Mouse (Mus musculus) ES-E14 (cell line): ENCODE results near the gene Cpe. TPM values are rescaled to one million over a fixed set of nuclear protein-coding genes. Genes with fewer than 3 reads are reported as not detected.

ENCODE experiments used
- DNase-seq: peaks from one replicate; pipeline ENCODE4 v3.0.0-alpha.2; 2013; ENCODE audit warnings: low read depth, low spot score
- H3K27ac ChIP-seq: 2 replicates; pipeline ENCODE4 v1.5.1; 2012; ENCODE audit warnings: low read depth, mild to moderate bottlenecking, low read length, moderate library complexity, mixed read lengths; ENCODE audit not compliant: poor library complexity, insufficient read depth, severe bottlenecking
- H3K36me3 ChIP-seq: 2 replicates; pipeline ENCODE4 v1.6.1; 2012; ENCODE audit warnings: mild to moderate bottlenecking, low read length, moderate library complexity, mixed read lengths; ENCODE audit not compliant: control insufficient read depth, poor library complexity, insufficient read depth, severe bottlenecking
- H3K4me1 ChIP-seq, 2 experiments: fragments of 150-350 bp in 1 of 2; sonication (generic) in 1 of 2; 2 replicates each; pipeline ENCODE4 v1.6.1; 2012; ENCODE audit warnings: low read length in 2 of 2, mild to moderate bottlenecking in 1 of 2, mixed read lengths in 1 of 2; ENCODE audit not compliant: control insufficient read depth in 2 of 2, insufficient read depth in 2 of 2, poor library complexity in 1 of 2
- H3K4me3 ChIP-seq, 2 experiments: fragments of 150-350 bp in 1 of 2; sonication (generic) in 1 of 2; 2 replicates each; pipeline ENCODE4 v1.5.1; 2012; ENCODE audit warnings: low read length in 2 of 2, low read depth in 1 of 2, mild to moderate bottlenecking in 1 of 2, mixed read lengths in 1 of 2; ENCODE audit not compliant: insufficient read depth in 1 of 2, poor library complexity in 1 of 2, severe bottlenecking in 1 of 2
- H3K9ac ChIP-seq: 2 replicates; pipeline ENCODE4 v1.6.1; 2012; ENCODE audit warnings: low read depth, mild to moderate bottlenecking, low read length, mixed read lengths; ENCODE audit not compliant: poor library complexity, insufficient read depth, severe bottlenecking
- H3K9me3 ChIP-seq: fragments of 150-350 bp; sonication (generic); 2 replicates; pipeline ENCODE4 v1.6.1; 2012; ENCODE audit warnings: low read depth, mild to moderate bottlenecking, low read length; ENCODE audit not compliant: control insufficient read depth, insufficient read depth
- CHD2 ChIP-seq: IDR thresholded peaks from 2 replicates; pipeline ENCODE4 v1.6.1; 2014; ENCODE audit warnings: mild to moderate bottlenecking, low read depth, low read length, inconsistent platforms
- HCFC1 ChIP-seq: IDR thresholded peaks from 2 replicates; pipeline ENCODE4 v1.6.1; 2012; ENCODE audit warnings: low read length, inconsistent platforms, borderline replicate concordance; ENCODE audit not compliant: insufficient read depth
- MAFK ChIP-seq: IDR thresholded peaks from 2 replicates; pipeline ENCODE4 v1.6.1; 2014; ENCODE audit warnings: mild to moderate bottlenecking, low read depth, low read length, inconsistent platforms; ENCODE audit not compliant: insufficient read depth
- ZC3H11A ChIP-seq: IDR thresholded peaks from 2 replicates; pipeline ENCODE4 v1.6.1; 2012; ENCODE audit warnings: low read depth, mild to moderate bottlenecking, inconsistent platforms, low read length, borderline replicate concordance
- ZNF384 ChIP-seq: IDR thresholded peaks from 2 replicates; pipeline ENCODE4 v1.6.1; 2012; ENCODE audit warnings: low read depth, low read length, inconsistent platforms
- in situ Hi-C, 2 experiments: fragments of 600-800 bp; cut with MboI; formaldehyde crosslinking; loops; one replicate each; pipeline ENCODE4 v1.15.1; 2025; ENCODE audit warnings: low sequenced_read_pairs in 2 of 2, inconsistent platforms in 1 of 2; ENCODE audit not compliant: unreplicated experiment in 2 of 2
- total RNA-seq: library from RNA; depleted of rRNA; stranded (reverse); fragments of 300-350 nt; gene quantifications from 2 replicates; pipeline ENCODE4 v1.2.3, GENCODE M21; 2012

Gene Cpe
- total RNA-seq, 1 experiment, result 19.4 TPM

- no peak overlapping the region for H3K27ac ChIP-seq
- TF ChIP-seq HCFC1 (no peak), ZNF384 (no peak), CHD2 (no peak), ZC3H11A (no peak), MAFK (no peak)
- 0 out of 4 replicates have a peak, but pooled peaks cover under 1 to 3% of the 10 kb centered on the region in 2 experiments for H3K4me1 ChIP-seq
- in situ Hi-C loops, result loop anchor here in 1 of 2 experiments (10.0 kb wide), 1 partner anchor 333 kb away; the partner anchor contains the start of gene Tmem192
- DNase-seq, result no peak
- no peak overlapping the region for H3K4me3 ChIP-seq
- no peaks in the 10 kb centered on the region for H3K36me3 ChIP-seq
- H3K9ac ChIP-seq, result no peak overlapping the region
- no peaks in the 10 kb centered on the region for H3K9me3 ChIP-seq
These were observed 81.5 kb downstream of the Cpe start for GRCm38 (mm10) chr8:64611210-64611974.

- no peaks in the 10 kb centered on the region for H3K36me3 ChIP-seq
- in situ Hi-C loops, result no loop called here
- H3K27ac ChIP-seq, result no peak overlapping the region
- DNase-seq, result no peak
- H3K9me3 ChIP-seq, result no peaks in the 10 kb centered on the region
- H3K9ac ChIP-seq, result no peak overlapping the region
- no peak overlapping the region for H3K4me3 ChIP-seq
- H3K4me1 ChIP-seq, result no peaks in the 10 kb centered on the region
- TF ChIP-seq ZNF384 (no peak), HCFC1 (no peak), ZC3H11A (no peak), CHD2 (no peak), MAFK (no peak)
These were observed 83.9 kb downstream of the Cpe start for GRCm38 (mm10) chr8:64608931-64609330.

- no peak overlapping the region for H3K4me3 ChIP-seq
- no peaks in the 10 kb centered on the region for H3K36me3 ChIP-seq
- no peak for DNase-seq
- in situ Hi-C loops, result no loop called here
- no peak for TF ChIP-seq ZNF384
- TF ChIP-seq MAFK, result no peak
- TF ChIP-seq ZC3H11A, result no peak
- TF ChIP-seq CHD2, result no peak
- no peak overlapping the region for H3K9ac ChIP-seq
- H3K27ac ChIP-seq, result no peak overlapping the region
- no peaks in the 10 kb centered on the region for H3K9me3 ChIP-seq
- H3K4me1 ChIP-seq, result no peaks in the 10 kb centered on the region
These were observed 86.8 kb downstream of the Cpe start for GRCm38 (mm10) chr8:64606015-64606414.

GRCm38 (mm10) chr8:64598206-64598605, 94.6 kb downstream of the Cpe start:
- no peak overlapping the region for H3K4me3 ChIP-seq
- H3K9ac ChIP-seq, result no peak overlapping the region
- no peak for TF ChIP-seq HCFC1
- TF ChIP-seq MAFK, result no peak
- TF ChIP-seq CHD2, result no peak
- TF ChIP-seq ZC3H11A, result no peak
- no peak for TF ChIP-seq ZNF384
- no peak for DNase-seq
- H3K4me1 ChIP-seq, result peaks cover 0 to 4% of the 10 kb centered on the region in 2 experiments; a peak in 1 of 4 replicates
- H3K27ac ChIP-seq, result no peak overlapping the region
- in situ Hi-C loops, result no loop called here
- no peaks in the 10 kb centered on the region for H3K9me3 ChIP-seq
- no peaks in the 10 kb centered on the region for H3K36me3 ChIP-seq
